Mouse (Mus musculus) hindbrain, postnatal 0 days (tissue): ENCODE data around the gene Ano4. TPM values are rescaled to one million over a fixed set of nuclear protein-coding genes. Genes with fewer than 3 reads are reported as not detected.

Source experiments
- ATAC-seq: fragments of 200-750 bp; cut with Nextera tagmentation; 2 replicates; pipeline ENCODE4 v1.8.0; 2017; ENCODE audit warnings: mild to moderate bottlenecking, moderate TSS enrichment, moderate library complexity
- DNase-seq: peaks from one replicate; pipeline ENCODE4 v3.0.0-alpha.2; 2015; ENCODE audit warnings: low spot score
- H3K27ac ChIP-seq: fragments of 300-500 bp; sonication (generic); 2 replicates; pipeline ENCODE4 v1.5.1; 2014; ENCODE audit warnings: mild to moderate bottlenecking
- H3K27me3 ChIP-seq: fragments of 300-500 bp; sonication (generic); 2 replicates; pipeline ENCODE4 v1.6.1; 2014; ENCODE audit warnings: low read length, mixed read lengths; ENCODE audit not compliant: insufficient read depth
- H3K36me3 ChIP-seq: fragments of 300-500 bp; sonication (generic); 2 replicates; pipeline ENCODE4 v1.6.1; 2014; ENCODE audit warnings: low read length, mixed read lengths; ENCODE audit not compliant: insufficient read depth
- H3K4me1 ChIP-seq: fragments of 300-500 bp; sonication (generic); 2 replicates; pipeline ENCODE4 v1.6.1; 2014; ENCODE audit warnings: antibody characterized with exemption, low read length, mixed read lengths; ENCODE audit not compliant: insufficient read depth
- H3K4me2 ChIP-seq: fragments of 300-500 bp; sonication (generic); 2 replicates; pipeline ENCODE4 v1.6.1; 2014; ENCODE audit warnings: low read depth, mild to moderate bottlenecking, low read length, moderate library complexity, mixed read lengths
- H3K4me3 ChIP-seq: fragments of 300-500 bp; sonication (generic); 2 replicates; pipeline ENCODE4 v1.5.1; 2014; ENCODE audit warnings: low read length
- H3K9ac ChIP-seq: fragments of 300-500 bp; sonication (generic); replicated peaks from 2 replicates; pipeline ENCODE4 v1.6.1; 2014; ENCODE audit warnings: mild to moderate bottlenecking, low read length, moderate library complexity, mixed read lengths
- H3K9me3 ChIP-seq: fragments of 300-500 bp; sonication (generic); 2 replicates; pipeline ENCODE4 v1.6.1; 2016; ENCODE audit warnings: low read length, mixed read lengths
- CTCF ChIP-seq: IDR thresholded peaks from 2 replicates; pipeline ENCODE4 v1.5.1; 2016; ENCODE audit warnings: antibody characterized with exemption, control low read depth, low read depth
- WGBS: fragments of 180-500 bp; shearing (Covaris S2); extraction: QIAGEN DNeasy Blood & Tissue Kit; methylation state at CpG from one replicate; pipeline ENCODE4 v1.1.7; 2014; 5-methylcytosine and 5-hydroxymethylcytosine counted together
- polyA plus RNA-seq: library from polyadenylated mRNA; unstranded; fragments of >200 nt; fragmentation: Nextera tagmentation; extraction: Ambion mirVana; gene quantifications from 2 replicates; pipeline ENCODE4 v1.2.1, GENCODE M21; 2015
- total RNA-seq: library from RNA; depleted of rRNA; stranded (reverse); fragments of >200 nt; gene quantifications from 2 replicates; pipeline ENCODE4 v1.2.3, GENCODE M21; 2014

The Ano4 gene
- total and polyA plus RNA-seq, 2 experiments from 2014 or later: 7.0 to 11.4 TPM

- Histone ChIP-seq H3K27me3 (no peaks in the 10 kb centered on the region), H3K27ac (no peak overlapping the region), H3K4me1 (no peaks in the 10 kb centered on the region), H3K4me2 (no peak overlapping the region), H3K9ac (no peak overlapping the region), H3K4me3 (no peak overlapping the region), H3K36me3 (no peaks in the 10 kb centered on the region), H3K9me3 (no peaks in the 10 kb centered on the region)
- WGBS: 85% methylated on average over 4 of the region's 4 CpGs
- TF ChIP-seq CTCF: no peak
- DNase-seq: no peak
- ATAC-seq: no peak
Observed at GRCm38 (mm10) chr10:89177921-89178320, 166.6 kb downstream of the Ano4 start.

DNA sequence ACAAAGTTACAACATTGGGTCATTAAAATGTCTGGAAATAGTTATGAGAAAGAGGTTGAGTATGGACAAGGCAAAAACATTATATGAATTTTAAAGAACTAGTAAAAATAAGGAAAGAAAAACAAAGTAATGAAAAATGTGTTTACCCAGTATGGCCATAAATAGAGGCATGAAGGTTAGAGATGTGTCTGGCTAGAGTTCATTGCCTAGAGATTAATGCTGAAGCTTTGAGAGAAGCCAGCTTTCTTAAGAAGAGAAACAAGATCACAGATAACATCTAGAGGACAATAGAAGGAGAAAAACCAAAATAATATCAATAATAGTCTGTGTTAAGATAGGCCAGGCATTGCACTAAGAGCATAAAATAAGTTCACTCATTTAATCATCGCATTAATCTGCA lies 180.0 kb downstream of the Ano4 start:
- H3K27me3 ChIP-seq: no peaks in the 10 kb centered on the region

DNA sequence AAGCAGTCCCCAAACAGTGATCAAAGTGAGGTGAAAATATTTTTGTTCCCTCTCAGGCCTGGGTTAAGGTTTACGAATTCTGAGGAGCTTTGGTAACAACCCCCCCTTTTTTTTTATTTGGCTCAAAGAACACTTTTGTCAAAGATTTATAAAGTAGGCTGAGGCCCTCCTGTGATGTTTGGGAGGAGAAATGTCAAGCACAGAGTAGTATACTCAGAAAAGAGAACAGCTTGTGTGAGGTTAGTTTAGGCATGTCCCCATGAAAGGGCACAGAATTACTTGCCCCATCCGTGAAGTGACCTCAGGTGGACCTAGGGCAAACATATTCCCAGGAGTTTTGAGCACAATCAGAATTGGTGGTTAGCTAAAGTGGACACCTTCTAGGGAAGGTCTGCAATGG lies 189.1 kb downstream of the Ano4 start:
- DNase-seq: no peak
- 78% methylated on average over 2 of the region's 2 CpGs for WGBS
- H3K36me3 ChIP-seq: no peaks in the 10 kb centered on the region
- H3K27ac ChIP-seq: no peak overlapping the region
- TF ChIP-seq CTCF: no peak
- ATAC-seq: no peak
- H3K4me2 ChIP-seq: no peak overlapping the region
- H3K9ac ChIP-seq: no peak overlapping the region
- H3K27me3 ChIP-seq: no peaks in the 10 kb centered on the region
- no peak overlapping the region for H3K4me3 ChIP-seq
- no peaks in the 10 kb centered on the region for H3K4me1 ChIP-seq
- H3K9me3 ChIP-seq: no peaks in the 10 kb centered on the region

More for the DNA sequence above, 180.0 kb downstream of the Ano4 start:
- Histone ChIP-seq H3K27ac (no peak overlapping the region), H3K36me3 (no peaks in the 10 kb centered on the region), H3K4me3 (no peak overlapping the region), H3K4me1 (no peaks in the 10 kb centered on the region), H3K4me2 (no peak overlapping the region), H3K9me3 (no peaks in the 10 kb centered on the region), H3K9ac (no peak overlapping the region)
- WGBS: 87% methylated on average over 1 of the region's 1 CpGs
- no peak for TF ChIP-seq CTCF
- DNase-seq (no peak), ATAC-seq (no peak)

DNA sequence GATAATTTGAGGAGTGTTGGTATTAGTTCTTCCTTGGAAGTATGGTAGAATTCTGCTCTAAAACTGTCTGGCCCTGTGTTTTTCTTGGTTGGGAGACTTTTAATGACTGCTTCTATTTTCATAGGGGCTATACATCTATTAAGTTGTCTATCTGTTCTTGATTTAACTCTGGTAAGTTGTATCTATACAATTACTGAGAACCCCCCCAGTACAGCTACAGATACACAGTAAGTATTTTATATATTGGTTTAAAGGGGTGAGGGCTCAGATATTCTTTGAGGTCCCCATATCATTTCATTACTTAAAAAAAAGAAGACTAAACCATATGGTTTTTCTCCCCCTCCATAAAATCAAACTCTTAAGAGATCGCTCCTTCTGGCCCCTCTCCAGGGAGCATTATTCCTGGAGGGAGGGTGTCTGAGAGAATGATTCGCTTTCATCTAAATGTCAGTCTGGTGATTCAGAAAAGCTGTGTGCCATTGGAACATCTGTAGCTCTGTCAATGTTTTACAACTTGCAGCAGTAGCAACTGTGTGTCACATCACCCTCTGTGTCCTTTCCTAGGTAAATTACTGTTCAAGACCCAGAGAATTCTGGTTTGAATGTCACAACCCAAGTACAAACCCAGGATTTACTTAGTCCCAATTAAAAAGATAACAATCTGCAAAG lies 189.6 kb downstream of the Ano4 start:
- WGBS: 71% methylated on average over 2 of the region's 2 CpGs
- Histone ChIP-seq H3K4me3 (no peak overlapping the region), H3K4me2 (no peak overlapping the region), H3K9me3 (no peaks in the 10 kb centered on the region), H3K27ac (no peak overlapping the region), H3K4me1 (no peaks in the 10 kb centered on the region), H3K36me3 (no peaks in the 10 kb centered on the region), H3K27me3 (no peaks in the 10 kb centered on the region), H3K9ac (no peak overlapping the region)
- ATAC-seq (no peak), DNase-seq (no peak)
- TF ChIP-seq CTCF: no peak

DNA sequence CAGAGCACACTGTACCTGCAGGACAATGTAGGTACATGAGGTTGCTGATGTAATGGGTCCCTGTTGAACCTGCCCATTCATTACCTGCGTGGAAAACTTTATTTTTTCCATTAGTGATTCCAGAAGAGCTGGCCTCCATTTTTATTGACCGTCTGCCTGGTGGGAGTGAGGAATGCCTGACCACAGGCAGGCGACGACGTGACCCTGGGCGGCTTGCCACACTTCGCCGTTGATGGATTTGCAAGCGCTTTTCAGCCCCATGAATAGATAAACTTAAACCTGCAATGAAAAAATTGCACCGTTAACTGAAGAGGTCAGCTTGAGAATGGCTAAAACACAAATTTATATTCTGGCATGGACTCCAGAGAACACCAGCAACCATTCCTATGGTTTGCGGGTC lies 195.4 kb downstream of the Ano4 start:
- no peaks in the 10 kb centered on the region for H3K36me3 ChIP-seq
- ATAC-seq (no peak), DNase-seq (no peak)
- no peaks in the 10 kb centered on the region for H3K9me3 ChIP-seq
- H3K9ac ChIP-seq: no peak overlapping the region
- TF ChIP-seq CTCF: no peak
- H3K4me2 ChIP-seq: no peak overlapping the region
- no peaks in the 10 kb centered on the region for H3K4me1 ChIP-seq
- H3K4me3 ChIP-seq: no peak overlapping the region
- H3K27ac ChIP-seq: no peak overlapping the region
- 85% methylated on average over 11 of the region's 11 CpGs for WGBS
- H3K27me3 ChIP-seq: no peaks in the 10 kb centered on the region

GRCm38 (mm10) chr10:89121391-89121790 lies 223.2 kb downstream of the Ano4 start:
- peak; percentile 20 for DNase-seq
- no peak for ATAC-seq
- Histone ChIP-seq H3K4me3 (no peak overlapping the region), H3K9me3 (no peaks in the 10 kb centered on the region), H3K4me1 (no peaks in the 10 kb centered on the region), H3K27me3 (no peaks in the 10 kb centered on the region), H3K36me3 (no peaks in the 10 kb centered on the region), H3K27ac (no peak overlapping the region), H3K9ac (no peak overlapping the region), H3K4me2 (no peak overlapping the region)
- WGBS: 56% methylated on average over 6 of the region's 6 CpGs
- peak; percentile 31; the same call in 1 of the 2 replicates for TF ChIP-seq CTCF

DNA sequence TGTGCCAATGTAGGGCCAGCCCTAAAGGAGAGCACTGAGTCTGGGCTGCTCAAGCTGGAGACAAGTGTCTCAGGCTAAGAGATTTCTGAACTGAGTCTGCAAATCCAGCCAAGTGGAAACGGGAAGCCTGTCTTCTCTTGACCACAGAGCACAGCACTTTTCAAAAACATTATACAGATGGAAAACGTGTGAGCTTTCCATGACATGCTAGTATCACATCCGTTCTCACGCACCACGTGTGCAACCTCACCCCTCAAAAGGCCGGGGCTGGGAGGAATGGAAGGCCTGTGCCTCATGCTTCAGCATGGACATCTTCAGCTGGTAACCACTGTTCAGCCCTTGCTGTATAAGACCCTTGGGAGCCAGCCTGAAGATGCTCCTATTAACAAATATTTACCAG lies 230.2 kb downstream of the Ano4 start:
- H3K4me1 ChIP-seq: no peaks in the 10 kb centered on the region
- no peaks in the 10 kb centered on the region for H3K9me3 ChIP-seq
- H3K27me3 ChIP-seq: no peaks in the 10 kb centered on the region
- no peak overlapping the region for H3K27ac ChIP-seq
- no peak overlapping the region for H3K4me3 ChIP-seq
- WGBS: 89% methylated on average over 6 of the region's 6 CpGs
- no peak for ATAC-seq
- H3K9ac ChIP-seq: no peak overlapping the region
- DNase-seq: no peak
- H3K4me2 ChIP-seq: no peak overlapping the region
- no peak for TF ChIP-seq CTCF
- no peaks in the 10 kb centered on the region for H3K36me3 ChIP-seq
